Mouse (Mus musculus): ENCODE data around the gene Lancl1. TPM values are rescaled to one million over a fixed set of nuclear protein-coding genes. Genes with fewer than 3 reads are reported as not detected.

The Lancl1 gene
- total RNA-seq, 2 experiments from 2014 or later: 32.6 to 34.3 TPM

GRCm38 (mm10) chr1:66951086-66951485 is 87.6 kb downstream of the Lancl1 start:
- intact Hi-C loops (cut with DNase I): no loop called here
- DNase-seq (ENCODE audit: low spot score): no peak

Other genes starting within 250 kb of the Lancl1 start
- gene Kansl1l, start 221.3 kb downstream of the Lancl1 start, total RNA-seq (2021): 10 to 100 TPM; 21.7 to 22.9 TPM
- 1,000 to 10,000 TPM; 1,047 to 1,088 TPM for gene Acadl, start 175.6 kb downstream of the Lancl1 start, total RNA-seq (2021)
- 10 to 100 TPM; 39.6 to 40.7 TPM for gene Myl1, start 93.5 kb downstream of the Lancl1 start, total RNA-seq (2021)
- gene Cps1, start 84.2 kb upstream of the Lancl1 start, total RNA-seq (2021): not detected

All from heart, postnatal 25 days (tissue).